Mouse (Mus musculus): ENCODE results near the gene Slc41a1. TPM values are rescaled to one million over a fixed set of nuclear protein-coding genes. Genes with fewer than 3 reads are reported as not detected.

The Slc41a1 gene
- polyA plus RNA-seq, 1 experiment: 14.0 TPM

DNA sequence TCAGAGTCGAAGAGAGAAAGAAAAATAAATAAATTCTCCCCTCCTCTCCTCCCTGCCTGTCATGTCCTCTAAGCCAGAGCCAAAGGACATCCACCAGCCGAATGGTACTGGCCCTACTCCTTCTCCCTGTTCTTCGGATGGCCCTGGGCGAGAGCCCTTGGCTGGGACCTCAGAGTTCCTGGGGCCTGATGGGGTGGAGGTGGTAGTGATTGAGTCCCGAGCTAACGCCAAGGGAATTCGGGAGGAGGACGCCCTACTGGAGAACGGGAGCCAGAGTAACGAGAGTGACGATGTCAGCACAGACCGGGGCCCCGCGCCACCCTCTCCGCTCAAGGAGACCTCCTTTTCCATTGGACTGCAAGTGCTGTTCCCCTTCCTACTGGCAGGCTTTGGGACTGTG lies 3.3 kb downstream of the Slc41a1 start:
- TF ChIP-seq MYOG (IDR thresholded peaks at IDR 0.05; ENCODE audit: control insufficient read depth in 1 of 3, insufficient read depth in 1 of 3, insufficient read length in 2 of 3, low read depth in 2 of 3): no peak
- no peak for TF ChIP-seq POLR2AphosphoS2 (IDR thresholded peaks at IDR 0.05; ENCODE audit: insufficient read length, low read depth)
- TF ChIP-seq E2F4 (IDR thresholded peaks at IDR 0.05; ENCODE audit: insufficient read depth): no peak
- TF ChIP-seq POLR2A (IDR thresholded peaks at IDR 0.05; ENCODE audit: insufficient read length, low read depth): no peak
- TF ChIP-seq TCF3 (IDR thresholded peaks at IDR 0.05; ENCODE audit: insufficient read length, low read depth): no peak
- no peak for TF ChIP-seq SRF (IDR thresholded peaks at IDR 0.05; ENCODE audit: control insufficient read depth, insufficient read length, low read depth)
- no peak for TF ChIP-seq TCF12 (IDR thresholded peaks at IDR 0.05; ENCODE audit: insufficient read depth, poor library complexity, severe bottlenecking)
- TF ChIP-seq USF1 (IDR thresholded peaks at IDR 0.05; ENCODE audit: low read depth): no peak
- TF ChIP-seq REST (IDR thresholded peaks at IDR 0.05; ENCODE audit: insufficient read depth, insufficient read length): no peak
- TF ChIP-seq MYOD1 (IDR thresholded peaks at IDR 0.05; ENCODE audit: control insufficient read depth in 1 of 3, insufficient read length in 2 of 3, low read depth in 2 of 3): no peak
- TF ChIP-seq CEBPB (IDR thresholded peaks at IDR 0.05; ENCODE audit: insufficient read depth, poor library complexity, severe bottlenecking): no peak
- no peak for TF ChIP-seq MAX (IDR thresholded peaks at IDR 0.05; ENCODE audit: low read depth)
- no peak overlapping the region for H3K4me3 ChIP-seq
- no peaks in the 10 kb centered on the region for H3K79me2 ChIP-seq (ENCODE audit: control insufficient read depth, insufficient read depth)
- no peak overlapping the region for H3ac ChIP-seq (ENCODE audit: control insufficient read depth, insufficient read length)
- no peak overlapping the region for H3K4me2 ChIP-seq (ENCODE audit: low read depth)
- no peaks in the 10 kb centered on the region for H3K27me3 ChIP-seq (ENCODE audit: control insufficient read depth, insufficient read depth, insufficient read length)
- H3K36me3 ChIP-seq (ENCODE audit: control insufficient read depth, insufficient read depth): no peaks in the 10 kb centered on the region

DNA sequence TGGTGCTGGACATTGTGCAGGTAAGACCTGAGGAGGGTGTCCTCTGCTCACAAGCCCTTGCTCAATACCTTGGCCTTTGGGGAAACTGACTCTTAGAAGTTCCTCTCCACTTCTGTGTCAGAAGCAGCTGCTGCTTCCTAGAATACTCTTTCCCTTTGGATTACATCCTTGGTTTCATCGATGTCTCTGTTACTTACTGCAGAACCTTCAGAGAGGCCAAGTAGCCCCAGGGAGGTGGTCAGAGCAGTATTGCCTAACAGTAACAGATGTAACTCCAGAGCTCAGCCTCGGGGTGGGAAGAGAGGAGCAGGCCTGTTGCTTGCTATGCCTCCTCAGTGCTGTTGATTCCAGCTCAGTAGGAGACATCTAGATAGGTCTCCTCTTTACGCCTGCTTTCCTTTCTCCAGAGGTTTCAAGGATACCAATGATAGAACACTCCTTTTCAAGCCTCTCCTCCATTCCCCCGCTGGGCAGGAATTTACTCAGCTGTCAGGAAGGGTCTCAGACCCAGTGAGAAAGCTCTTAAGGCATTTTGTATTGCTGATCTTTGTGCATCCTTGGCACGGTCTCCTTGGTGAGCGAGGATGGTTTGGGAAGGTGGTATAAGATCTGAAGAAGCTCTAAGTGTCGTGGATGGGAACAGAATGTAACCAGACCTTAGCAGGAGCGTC lies 3.8 kb downstream of the Slc41a1 start:
- H3K4me2 ChIP-seq (ENCODE audit: low read depth): no peak overlapping the region
- no peak overlapping the region for H3K4me3 ChIP-seq

DNA sequence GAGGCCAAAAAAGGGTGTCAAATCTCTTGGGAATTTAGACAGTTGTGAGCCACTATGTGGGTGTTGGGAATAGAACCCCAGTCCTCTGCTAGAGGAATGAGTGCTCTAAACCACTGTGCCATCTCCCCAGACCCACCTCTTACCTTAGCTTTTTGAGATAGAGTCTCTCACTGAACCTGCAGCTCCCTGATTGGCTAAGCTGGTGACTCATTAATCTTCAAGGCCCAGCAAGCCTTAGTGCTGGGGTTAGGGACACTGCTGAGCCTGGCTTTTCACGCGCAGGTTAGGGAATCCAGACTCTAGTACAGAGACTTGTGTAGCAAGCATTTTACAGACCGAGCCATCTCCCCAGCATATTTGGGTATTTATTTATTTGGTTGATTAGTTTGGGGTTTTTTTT lies 9.7 kb downstream of the Slc41a1 start:
- Histone ChIP-seq H3K4me2 (ENCODE audit: low read depth) (no peak overlapping the region), H3K4me3 (no peak overlapping the region), H3K36me3 (ENCODE audit: control insufficient read depth, insufficient read depth) (peaks cover 4% of the 10 kb centered on the region), H3ac (ENCODE audit: control insufficient read depth, insufficient read length) (no peak overlapping the region), H3K27me3 (ENCODE audit: control insufficient read depth, insufficient read depth, insufficient read length) (no peaks in the 10 kb centered on the region), H3K79me2 (ENCODE audit: control insufficient read depth, insufficient read depth) (no peaks in the 10 kb centered on the region)
- TF ChIP-seq E2F4 (IDR thresholded peaks at IDR 0.05; ENCODE audit: insufficient read depth) (no peak), MAX (IDR thresholded peaks at IDR 0.05; ENCODE audit: low read depth) (no peak), TCF12 (IDR thresholded peaks at IDR 0.05; ENCODE audit: insufficient read depth, poor library complexity, severe bottlenecking) (no peak), REST (IDR thresholded peaks at IDR 0.05; ENCODE audit: insufficient read depth, insufficient read length) (no peak), MYOG (IDR thresholded peaks at IDR 0.05; ENCODE audit: control insufficient read depth in 1 of 3, insufficient read depth in 1 of 3, insufficient read length in 2 of 3, low read depth in 2 of 3) (no peak), MYOD1 (IDR thresholded peaks at IDR 0.05; ENCODE audit: control insufficient read depth in 1 of 3, insufficient read length in 2 of 3, low read depth in 2 of 3) (no peak), CEBPB (IDR thresholded peaks at IDR 0.05; ENCODE audit: insufficient read depth, poor library complexity, severe bottlenecking) (no peak), SRF (IDR thresholded peaks at IDR 0.05; ENCODE audit: control insufficient read depth, insufficient read length, low read depth) (no peak)

More for the DNA sequence above, 3.8 kb downstream of the Slc41a1 start:
- H3K79me2 ChIP-seq (ENCODE audit: control insufficient read depth, insufficient read depth): no peaks in the 10 kb centered on the region
- H3K27me3 ChIP-seq (ENCODE audit: control insufficient read depth, insufficient read depth, insufficient read length): no peaks in the 10 kb centered on the region
- H3K36me3 ChIP-seq (ENCODE audit: control insufficient read depth, insufficient read depth): no peaks in the 10 kb centered on the region
- H3ac ChIP-seq (ENCODE audit: control insufficient read depth, insufficient read length): no peak overlapping the region
- TF ChIP-seq POLR2AphosphoS2 (IDR thresholded peaks at IDR 0.05; ENCODE audit: insufficient read length, low read depth): no peak
- no peak for TF ChIP-seq USF1 (IDR thresholded peaks at IDR 0.05; ENCODE audit: low read depth)
- TF ChIP-seq SRF (IDR thresholded peaks at IDR 0.05; ENCODE audit: control insufficient read depth, insufficient read length, low read depth): no peak
- TF ChIP-seq MYOD1 (IDR thresholded peaks at IDR 0.05; ENCODE audit: control insufficient read depth in 1 of 3, insufficient read length in 2 of 3, low read depth in 2 of 3): no peak
- TF ChIP-seq E2F4 (IDR thresholded peaks at IDR 0.05; ENCODE audit: insufficient read depth): no peak
- TF ChIP-seq POLR2A (IDR thresholded peaks at IDR 0.05; ENCODE audit: insufficient read length, low read depth): no peak
- no peak for TF ChIP-seq CEBPB (IDR thresholded peaks at IDR 0.05; ENCODE audit: insufficient read depth, poor library complexity, severe bottlenecking)
- no peak for TF ChIP-seq MYOG (IDR thresholded peaks at IDR 0.05; ENCODE audit: control insufficient read depth in 1 of 3, insufficient read depth in 1 of 3, insufficient read length in 2 of 3, low read depth in 2 of 3)
- no peak for TF ChIP-seq TCF3 (IDR thresholded peaks at IDR 0.05; ENCODE audit: insufficient read length, low read depth)
- no peak for TF ChIP-seq TCF12 (IDR thresholded peaks at IDR 0.05; ENCODE audit: insufficient read depth, poor library complexity, severe bottlenecking)
- TF ChIP-seq MAX (IDR thresholded peaks at IDR 0.05; ENCODE audit: low read depth): no peak

DNA sequence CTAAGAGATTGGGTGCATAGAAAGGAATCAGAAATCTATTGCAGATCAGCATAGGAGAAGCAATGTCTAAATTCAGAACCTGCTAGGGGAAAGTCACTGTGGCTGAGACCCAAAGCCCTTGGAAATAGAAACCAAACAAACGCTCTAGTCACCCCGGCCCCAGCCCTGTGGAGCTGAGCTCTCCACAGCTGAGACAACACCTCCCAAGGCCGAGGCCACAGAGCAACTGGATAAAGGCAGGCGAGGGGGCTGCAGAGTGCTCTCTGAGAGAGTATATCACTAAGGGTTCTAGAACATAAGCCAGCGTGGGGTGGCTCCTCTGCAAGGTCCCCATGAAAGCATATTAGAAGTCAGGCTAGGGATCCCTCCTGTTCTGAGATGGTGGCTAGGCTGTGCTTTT lies 11.2 kb downstream of the Slc41a1 start:
- no peaks in the 10 kb centered on the region for H3K27me3 ChIP-seq (ENCODE audit: control insufficient read depth, insufficient read depth, insufficient read length)
- no peak overlapping the region for H3K4me2 ChIP-seq (ENCODE audit: low read depth)
- H3ac ChIP-seq (ENCODE audit: control insufficient read depth, insufficient read length): no peak overlapping the region
- peaks cover 4% of the 10 kb centered on the region for H3K36me3 ChIP-seq (ENCODE audit: control insufficient read depth, insufficient read depth)
- H3K79me2 ChIP-seq (ENCODE audit: control insufficient read depth, insufficient read depth): no peaks in the 10 kb centered on the region
- H3K4me3 ChIP-seq: no peak overlapping the region
- TF ChIP-seq TCF3 (IDR thresholded peaks at IDR 0.05; ENCODE audit: insufficient read length, low read depth): no peak
- TF ChIP-seq MYOG (IDR thresholded peaks at IDR 0.05; ENCODE audit: control insufficient read depth in 1 of 3, insufficient read depth in 1 of 3, insufficient read length in 2 of 3, low read depth in 2 of 3): no peak
- TF ChIP-seq POLR2A (IDR thresholded peaks at IDR 0.05; ENCODE audit: insufficient read length, low read depth): no peak
- TF ChIP-seq USF1 (IDR thresholded peaks at IDR 0.05; ENCODE audit: low read depth): no peak

DNA sequence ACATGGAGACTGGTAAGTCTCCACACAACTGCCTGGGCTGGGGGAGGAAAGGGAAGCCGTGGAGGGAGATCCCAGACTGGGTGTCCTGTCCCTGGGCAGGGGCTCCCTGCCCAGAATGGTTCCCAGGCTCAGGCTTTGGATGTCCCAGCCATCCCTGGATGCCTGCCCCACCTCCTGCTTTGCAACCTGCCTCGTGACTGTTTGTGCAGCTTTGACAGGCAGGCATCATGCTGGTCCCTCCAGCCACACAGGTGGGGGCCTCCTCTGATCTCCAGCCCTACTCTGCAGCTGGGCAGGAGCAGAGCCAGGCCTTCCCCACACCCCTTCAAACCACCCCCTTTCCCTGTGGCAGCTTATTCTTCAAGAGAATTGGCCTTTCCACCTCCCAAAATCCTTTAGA lies 12.0 kb downstream of the Slc41a1 start:
- Histone ChIP-seq H3K4me3 (no peak overlapping the region), H3K79me2 (ENCODE audit: control insufficient read depth, insufficient read depth) (no peaks in the 10 kb centered on the region), H3ac (ENCODE audit: control insufficient read depth, insufficient read length) (no peak overlapping the region), H3K4me2 (ENCODE audit: low read depth) (no peak overlapping the region), H3K27me3 (ENCODE audit: control insufficient read depth, insufficient read depth, insufficient read length) (no peaks in the 10 kb centered on the region), H3K36me3 (ENCODE audit: control insufficient read depth, insufficient read depth) (peaks cover 4% of the 10 kb centered on the region)
- TF ChIP-seq TCF12 (IDR thresholded peaks at IDR 0.05; ENCODE audit: insufficient read depth, poor library complexity, severe bottlenecking): no peak
- TF ChIP-seq MYOD1 (IDR thresholded peaks at IDR 0.05; ENCODE audit: control insufficient read depth in 1 of 3, insufficient read length in 2 of 3, low read depth in 2 of 3): no peak
- no peak for TF ChIP-seq POLR2AphosphoS2 (IDR thresholded peaks at IDR 0.05; ENCODE audit: insufficient read length, low read depth)
- no peak for TF ChIP-seq REST (IDR thresholded peaks at IDR 0.05; ENCODE audit: insufficient read depth, insufficient read length)
- no peak for TF ChIP-seq USF1 (IDR thresholded peaks at IDR 0.05; ENCODE audit: low read depth)
- no peak for TF ChIP-seq MYOG (IDR thresholded peaks at IDR 0.05; ENCODE audit: control insufficient read depth in 1 of 3, insufficient read depth in 1 of 3, insufficient read length in 2 of 3, low read depth in 2 of 3)
- no peak for TF ChIP-seq MAX (IDR thresholded peaks at IDR 0.05; ENCODE audit: low read depth)
- TF ChIP-seq E2F4 (IDR thresholded peaks at IDR 0.05; ENCODE audit: insufficient read depth): no peak
- TF ChIP-seq POLR2A (IDR thresholded peaks at IDR 0.05; ENCODE audit: insufficient read length, low read depth): no peak
- no peak for TF ChIP-seq SRF (IDR thresholded peaks at IDR 0.05; ENCODE audit: control insufficient read depth, insufficient read length, low read depth)
- no peak for TF ChIP-seq CEBPB (IDR thresholded peaks at IDR 0.05; ENCODE audit: insufficient read depth, poor library complexity, severe bottlenecking)
- no peak for TF ChIP-seq TCF3 (IDR thresholded peaks at IDR 0.05; ENCODE audit: insufficient read length, low read depth)

All from myocyte (in vitro differentiated cells).